Comparison of ENCODE assay signal across 7 mouse cellular contexts in the genomic region with DNA sequence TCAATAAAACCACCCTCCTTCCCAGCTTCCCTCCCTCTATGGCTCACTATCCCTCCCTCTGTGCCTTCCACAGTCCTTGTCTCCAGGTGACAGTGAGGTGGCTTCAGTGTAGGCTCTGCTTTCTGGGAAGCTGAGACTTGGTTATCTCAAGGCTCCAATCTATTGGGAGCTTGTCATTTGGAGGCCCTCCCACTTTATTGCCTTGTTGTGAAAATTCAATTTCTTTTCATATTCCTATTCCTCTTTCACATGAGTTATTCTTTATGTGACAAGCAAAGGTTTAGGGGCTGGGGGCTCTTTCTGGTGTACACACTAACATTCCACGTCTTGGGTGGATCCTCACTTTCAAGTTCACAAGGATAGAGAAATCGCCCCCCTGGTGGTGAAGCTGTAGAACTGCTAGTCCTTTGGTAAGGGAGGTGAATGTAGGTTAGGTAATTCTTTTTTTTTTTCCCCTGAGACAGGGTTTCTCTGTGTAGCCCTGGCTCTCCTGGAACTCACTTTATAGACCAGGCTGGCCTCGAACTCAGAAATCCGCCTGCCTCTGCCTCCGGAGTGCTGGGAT. TPM values are rescaled to one million over a fixed set of nuclear protein-coding genes. Genes with fewer than 3 reads are reported as not detected.
A peak's percentile ranks its signal among the peaks of the same experiment; 100 is the strongest.
DNase-seq lines count a peak whose midpoint lies in the region; ATAC-seq and TF ChIP-seq lines count a peak whose summit lies in the region.

No protein-coding gene starts in this region.

- TF ChIP-seq POLR2A in limb, embryonic 14.5 days (IDR thresholded peaks at IDR 0.05; ENCODE audit: borderline replicate concordance, extremely low read depth, insufficient read depth, insufficient read length), result no peak
- no peak for TF ChIP-seq POLR2A in small intestine, adult 2 months (IDR thresholded peaks at IDR 0.05; ENCODE audit: low read depth, low read length)

- H3K27me3 ChIP-seq in liver, embryonic 11.5 days (replicated peaks; ENCODE audit: control insufficient read depth, insufficient read depth, low read length), result no peaks in the 10 kb centered on the region
- H3K27me3 ChIP-seq in limb, embryonic 14.5 days (ENCODE audit: control insufficient read depth, insufficient read depth, low read length), result no peaks in the 10 kb centered on the region
- H3K27me3 ChIP-seq in small intestine, adult 2 months (ENCODE audit: control insufficient read depth, insufficient read depth, low read length), result no peaks in the 10 kb centered on the region
- no peaks in the 10 kb centered on the region for H3K27me3 ChIP-seq in midbrain, embryonic 13.5 days

- H3K4me1 ChIP-seq in liver, embryonic 11.5 days (replicated peaks; ENCODE audit: control insufficient read depth, insufficient read depth, low read length), result peaks cover 16% of the 10 kb centered on the region
- H3K4me1 ChIP-seq in limb, embryonic 14.5 days (ENCODE audit: control insufficient read depth, insufficient read depth, low read length), result peaks cover 8% of the 10 kb centered on the region
- peaks cover 36% of the 10 kb centered on the region for H3K4me1 ChIP-seq in small intestine, adult 2 months (ENCODE audit: control insufficient read depth, insufficient read depth, insufficient read length, low read length)
- H3K4me1 ChIP-seq in midbrain, embryonic 13.5 days (replicated peaks), result peaks cover 7% of the 10 kb centered on the region; the same call in 1 of the 2 replicates

- DNase-seq in liver, result peak; percentile 55
- DNase-seq in liver, embryonic 11.5 days (ENCODE audit: low spot score), result no peak
- peak; percentile 61 for DNase-seq in NIH3T3 (ENCODE audit: low read depth)
- peak; percentile 63 for DNase-seq in embryo, embryonic 10 days (ENCODE audit: low spot score)
- DNase-seq in limb, embryonic 14.5 days (ENCODE audit: low spot score), result peak; percentile 39

- no peak overlapping the region for H3K27ac ChIP-seq in liver, embryonic 11.5 days (ENCODE audit: low read depth, low read length)
- no peak overlapping the region for H3K27ac ChIP-seq in limb, embryonic 14.5 days (replicated peaks; ENCODE audit: low read depth, low read length)
- peak overlapping the region; percentile 98 for H3K27ac ChIP-seq in small intestine, adult 2 months (ENCODE audit: insufficient read depth, low read depth, low read length)
- no peak overlapping the region for H3K27ac ChIP-seq in midbrain, embryonic 13.5 days

- H3K4me2 ChIP-seq in liver, embryonic 11.5 days, result no peak overlapping the region
- H3K4me2 ChIP-seq in limb, embryonic 14.5 days (replicated peaks; ENCODE audit: low read depth, low read length, severe bottlenecking), result no peak overlapping the region
- no peak overlapping the region for H3K4me2 ChIP-seq in midbrain, embryonic 13.5 days (replicated peaks)

- ATAC-seq in liver, embryonic 11.5 days (replicated peaks; ENCODE audit: low FRiP score), result no peak
- no peak for ATAC-seq in limb, embryonic 14.5 days (ENCODE audit: low FRiP score, low read depth)
- no peak for ATAC-seq in midbrain, embryonic 13.5 days

- no peaks in the 10 kb centered on the region for H3K9me3 ChIP-seq in liver, embryonic 11.5 days (ENCODE audit: control insufficient read depth, low read length)
- no peaks in the 10 kb centered on the region for H3K9me3 ChIP-seq in limb, embryonic 14.5 days (ENCODE audit: control insufficient read depth, low read length)
- no peaks in the 10 kb centered on the region for H3K9me3 ChIP-seq in midbrain, embryonic 13.5 days

- TF ChIP-seq CTCF in small intestine, adult 2 months (IDR thresholded peaks at IDR 0.05; ENCODE audit: extremely low read depth, insufficient read length, insufficient replicate concordance, low read depth, low read length), result peak; percentile 26; the same call in 1 of the 2 replicates

- H3K9ac ChIP-seq in liver, embryonic 11.5 days (ENCODE audit: low read depth, low read length), result no peak overlapping the region
- H3K9ac ChIP-seq in limb, embryonic 14.5 days (ENCODE audit: low read depth, low read length, severe bottlenecking), result no peak overlapping the region
- no peak overlapping the region for H3K9ac ChIP-seq in midbrain, embryonic 13.5 days (replicated peaks)

- no peak overlapping the region for H3K4me3 ChIP-seq in liver, embryonic 11.5 days (ENCODE audit: low read depth, low read length)
- no peak overlapping the region for H3K4me3 ChIP-seq in limb, embryonic 14.5 days (replicated peaks; ENCODE audit: low read length)
- no peak overlapping the region for H3K4me3 ChIP-seq in small intestine, adult 2 months (ENCODE audit: low read depth, low read length)
- no peak overlapping the region for H3K4me3 ChIP-seq in midbrain, embryonic 13.5 days (replicated peaks)

- WGBS in liver, embryonic 11.5 days, result 52% methylated on average over 5 of the region's 5 CpGs
- 52% methylated on average over 5 of the region's 5 CpGs for WGBS in limb, embryonic 14.5 days
- WGBS in small intestine, adult 2 months, result 30% methylated on average over 5 of the region's 5 CpGs
- 54% methylated on average over 5 of the region's 5 CpGs for WGBS in midbrain, embryonic 13.5 days

- H3K36me3 ChIP-seq in liver, embryonic 11.5 days (ENCODE audit: control insufficient read depth, insufficient read depth, low read length), result no peaks in the 10 kb centered on the region
- H3K36me3 ChIP-seq in limb, embryonic 14.5 days (ENCODE audit: control insufficient read depth, insufficient read depth, low read length), result no peaks in the 10 kb centered on the region
- no peaks in the 10 kb centered on the region for H3K36me3 ChIP-seq in small intestine, adult 2 months (ENCODE audit: control insufficient read depth, insufficient read depth, low read length)
- H3K36me3 ChIP-seq in midbrain, embryonic 13.5 days, result no peaks in the 10 kb centered on the region

RNA-seq across cellular contexts. Expression of gene Ncor1, which starts 37.9 kb away (rescaled TPM):
- polyA plus RNA-seq in liver, embryonic 11.5 days (2014; fragmentation: Nextera tagmentation; extraction: Ambion mirVana), result 133 and 144 TPM in 2 replicates
- 132 and 136 TPM in 2 replicates for polyA plus RNA-seq in limb, embryonic 14.5 days (2012; rRNA removed)
- polyA plus RNA-seq in limb, embryonic 14.5 days (2014; fragmentation: Nextera tagmentation; extraction: Ambion mirVana), result 171 and 173 TPM in 2 replicates
- polyA plus RNA-seq in small intestine, adult 2 months (2012; rRNA removed), result 49.1 and 130 TPM in 2 replicates
- polyA plus RNA-seq in midbrain, embryonic 13.5 days (2015; fragmentation: Nextera tagmentation; extraction: Ambion mirVana), result 150 and 174 TPM in 2 replicates

RNA-seq across cellular contexts. Expression of gene Pigl, which starts 38.0 kb away (rescaled TPM):
- polyA plus RNA-seq in liver, embryonic 11.5 days (2014; fragmentation: Nextera tagmentation; extraction: Ambion mirVana), result 15.3 and 15.7 TPM in 2 replicates
- 9.7 and 10.8 TPM in 2 replicates for polyA plus RNA-seq in limb, embryonic 14.5 days (2012; rRNA removed)
- polyA plus RNA-seq in limb, embryonic 14.5 days (2014; fragmentation: Nextera tagmentation; extraction: Ambion mirVana), result 7.9 and 9.0 TPM in 2 replicates
- 2.4 and 5.8 TPM in 2 replicates for polyA plus RNA-seq in small intestine, adult 2 months (2012; rRNA removed)
- 9.1 and 9.2 TPM in 2 replicates for polyA plus RNA-seq in midbrain, embryonic 13.5 days (2015; fragmentation: Nextera tagmentation; extraction: Ambion mirVana)

RNA-seq across cellular contexts. Expression of gene Cenpv, which starts 42.8 kb away (rescaled TPM):
- 34.3 and 38.4 TPM in 2 replicates for polyA plus RNA-seq in liver, embryonic 11.5 days (2014; fragmentation: Nextera tagmentation; extraction: Ambion mirVana)
- 40.5 and 47.6 TPM in 2 replicates for polyA plus RNA-seq in limb, embryonic 14.5 days (2012; rRNA removed)
- polyA plus RNA-seq in limb, embryonic 14.5 days (2014; fragmentation: Nextera tagmentation; extraction: Ambion mirVana), result 26.7 and 27.0 TPM in 2 replicates
- 77.4 and 175 TPM in 2 replicates for polyA plus RNA-seq in small intestine, adult 2 months (2012; rRNA removed)
- 52.8 and 65.6 TPM in 2 replicates for polyA plus RNA-seq in midbrain, embryonic 13.5 days (2015; fragmentation: Nextera tagmentation; extraction: Ambion mirVana)

RNA-seq across cellular contexts. Expression of gene Ubb, which starts 54.7 kb away (rescaled TPM):
- polyA plus RNA-seq in liver, embryonic 11.5 days (2014; fragmentation: Nextera tagmentation; extraction: Ambion mirVana), result 2,001 and 2,023 TPM in 2 replicates
- polyA plus RNA-seq in limb, embryonic 14.5 days (2012; rRNA removed), result 3,111 and 3,234 TPM in 2 replicates
- polyA plus RNA-seq in limb, embryonic 14.5 days (2014; fragmentation: Nextera tagmentation; extraction: Ambion mirVana), result 3,423 and 3,655 TPM in 2 replicates
- 827 and 2,308 TPM in 2 replicates for polyA plus RNA-seq in small intestine, adult 2 months (2012; rRNA removed)
- 4,691 and 4,901 TPM in 2 replicates for polyA plus RNA-seq in midbrain, embryonic 13.5 days (2015; fragmentation: Nextera tagmentation; extraction: Ambion mirVana)
